Mouse (Mus musculus) embryonic facial prominence, embryonic 13.5 days (tissue): ENCODE data around the gene Fancd2. TPM values are rescaled to one million over a fixed set of nuclear protein-coding genes. Genes with fewer than 3 reads are reported as not detected.
A peak's percentile ranks its signal among the peaks of the same experiment; 100 is the strongest.

Experiments used
- ATAC-seq: fragments of 200-750 bp; cut with Nextera tagmentation; 2 replicates; pipeline ENCODE4 v1.8.0; 2017; ENCODE audit warnings: low read depth; ENCODE audit not compliant: insufficient number of reproducible peaks, insufficient read depth, low FRiP score, low TSS enrichment
- H3K27ac ChIP-seq: fragments of 300-500 bp; sonication (generic); 2 replicates; pipeline ENCODE4 v1.5.1; 2015; ENCODE audit warnings: moderate library complexity, mild to moderate bottlenecking, inconsistent platforms
- H3K27me3 ChIP-seq: fragments of 300-500 bp; sonication (generic); 2 replicates; pipeline ENCODE4 v1.6.1; 2015; ENCODE audit warnings: mild to moderate bottlenecking, inconsistent platforms
- H3K36me3 ChIP-seq: fragments of 300-500 bp; sonication (generic); 2 replicates; pipeline ENCODE4 v1.6.1; 2015; ENCODE audit warnings: mild to moderate bottlenecking, inconsistent platforms
- H3K4me1 ChIP-seq: fragments of 300-500 bp; sonication (generic); 2 replicates; pipeline ENCODE4 v1.6.1; 2015; ENCODE audit warnings: inconsistent platforms
- H3K4me2 ChIP-seq: fragments of 300-500 bp; sonication (generic); 2 replicates; pipeline ENCODE4 v1.6.1; 2015; ENCODE audit warnings: moderate library complexity, mild to moderate bottlenecking, inconsistent platforms
- H3K4me3 ChIP-seq: fragments of 300-500 bp; sonication (generic); 2 replicates; pipeline ENCODE4 v1.5.1; 2015; ENCODE audit warnings: mild to moderate bottlenecking, inconsistent platforms
- H3K9ac ChIP-seq: fragments of 300-500 bp; sonication (generic); 2 replicates; pipeline ENCODE4 v1.6.1; 2015; ENCODE audit warnings: mild to moderate bottlenecking, inconsistent platforms
- H3K9me3 ChIP-seq: fragments of 300-500 bp; sonication (generic); 2 replicates; pipeline ENCODE4 v1.6.1; 2016; ENCODE audit warnings: inconsistent platforms
- WGBS: fragments of 180-500 bp; shearing (Covaris S2); methylation state at CpG from one replicate; pipeline ENCODE4 v1.1.7; 2015; ENCODE audit warnings: mixed read lengths; 5-methylcytosine and 5-hydroxymethylcytosine counted together
- polyA plus RNA-seq: library from polyadenylated mRNA; unstranded; fragments of >200 nt; fragmentation: Nextera tagmentation; extraction: Ambion mirVana; gene quantifications from 2 replicates; pipeline ENCODE4 v1.2.1, GENCODE M21; 2015

Fancd2 gene
- polyA plus RNA-seq, 1 experiment from 2014 or later = 13.6 TPM

DNA sequence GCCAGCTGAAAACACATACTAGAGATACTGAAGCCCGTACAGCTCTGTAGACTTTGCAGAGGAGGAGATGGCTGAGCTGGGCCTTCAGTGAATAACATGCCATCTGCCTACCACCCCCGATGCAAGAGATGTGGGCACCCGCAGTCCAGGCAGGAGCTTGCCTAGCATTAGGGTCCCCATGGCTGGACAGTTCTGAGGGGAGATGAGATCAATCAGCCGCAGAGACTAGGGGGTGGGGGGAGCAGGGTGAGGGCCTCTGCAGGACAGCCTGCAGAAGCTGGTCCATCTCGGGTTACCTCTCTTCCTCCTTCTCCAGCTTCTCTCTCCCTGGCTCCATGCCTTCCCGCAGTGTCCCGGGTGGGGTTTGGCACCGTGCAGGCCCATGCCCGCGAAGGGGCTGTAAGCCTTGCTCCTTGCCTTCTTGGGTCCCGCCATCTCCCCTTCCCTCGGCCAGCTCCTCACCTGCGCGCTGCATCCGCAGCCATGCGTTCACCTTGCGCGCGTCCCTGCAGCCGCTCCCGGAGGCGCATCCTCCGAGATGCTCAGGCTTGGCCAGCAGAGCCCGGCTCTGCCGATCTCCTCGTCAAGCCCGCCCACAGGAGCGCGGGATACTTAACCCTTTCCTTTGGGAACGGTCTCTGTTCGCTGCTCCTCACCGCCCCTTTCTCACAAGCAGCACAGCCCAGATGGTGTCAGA is 29.9 kb upstream of the Fancd2 start, which contains the start of gene Prrt3:
Prrt3 (minus strand) TSS at position 544 of the 697 bp plus-strand sequence.
- H3K4me3 ChIP-seq = peak within 1 kb of the TSS; percentile 56
- H3K36me3 ChIP-seq = no peaks in the 10 kb centered on the region
- ATAC-seq = 0 out of 2 replicates have a peak, but pooled peaks have one; percentile 26
- H3K27me3 ChIP-seq = peaks cover 29% of the 10 kb centered on the region
- WGBS = 2% methylated on average over 32 of the region's 32 CpGs
- no peaks in the 10 kb centered on the region for H3K9me3 ChIP-seq
- H3K4me2 ChIP-seq = peak within 1 kb of the TSS; percentile 79
- H3K4me1 ChIP-seq = peaks cover 9% of the 10 kb centered on the region
- H3K27ac ChIP-seq = no peak within 1 kb of the TSS
- peak within 1 kb of the TSS; percentile 73 for H3K9ac ChIP-seq

GRCm38 (mm10) chr6:113502801-113503200 is 28.7 kb upstream of the Fancd2 start:
- ATAC-seq = no peak
- WGBS = 84% methylated on average over 2 of the region's 2 CpGs
- no peak overlapping the region for H3K27ac ChIP-seq

DNA sequence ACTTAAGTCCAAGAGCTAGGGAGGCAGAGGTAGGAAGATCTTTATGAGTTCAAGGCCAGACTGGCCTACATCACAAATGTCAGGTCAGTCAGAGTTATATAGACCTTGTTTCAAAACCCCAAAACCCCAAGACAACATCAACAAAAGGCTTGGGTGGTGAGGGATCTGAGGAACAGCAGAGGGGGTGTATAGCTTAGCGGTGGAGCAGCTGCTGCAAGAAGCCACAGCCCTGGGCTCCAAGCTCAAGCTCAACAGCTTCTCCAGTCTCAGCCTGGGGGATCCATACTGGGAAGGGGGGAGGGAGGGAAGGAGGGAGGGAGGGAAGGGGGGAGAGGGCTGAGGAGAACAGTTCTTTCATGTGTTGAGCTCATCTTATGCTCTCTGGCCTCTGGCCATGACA is 25.8 kb upstream of the Fancd2 start:
- H3K4me2 ChIP-seq = no peak overlapping the region
- H3K4me1 ChIP-seq = peaks cover 9% of the 10 kb centered on the region
- no peak overlapping the region for H3K9ac ChIP-seq
- no peaks in the 10 kb centered on the region for H3K36me3 ChIP-seq
- H3K4me3 ChIP-seq = no peak overlapping the region
- 75% methylated on average over 1 of the region's 1 CpGs for WGBS
- ATAC-seq = no peak
- no peaks in the 10 kb centered on the region for H3K9me3 ChIP-seq
- peaks cover 18% of the 10 kb centered on the region for H3K27me3 ChIP-seq
- H3K27ac ChIP-seq = no peak overlapping the region

More at GRCm38 (mm10) chr6:113502801-113503200, 28.7 kb upstream of the Fancd2 start:
- H3K27me3 ChIP-seq = peaks cover 26% of the 10 kb centered on the region
- no peak overlapping the region for H3K4me2 ChIP-seq
- no peaks in the 10 kb centered on the region for H3K9me3 ChIP-seq
- no peaks in the 10 kb centered on the region for H3K36me3 ChIP-seq
- peaks cover 9% of the 10 kb centered on the region for H3K4me1 ChIP-seq
- no peak overlapping the region for H3K4me3 ChIP-seq
- H3K9ac ChIP-seq = no peak overlapping the region

- Histone ChIP-seq H3K4me2 (no peak overlapping the region), H3K9ac (no peak overlapping the region), H3K4me3 (no peak overlapping the region), H3K4me1 (no peaks in the 10 kb centered on the region), H3K9me3 (no peaks in the 10 kb centered on the region), H3K36me3 (no peaks in the 10 kb centered on the region), H3K27ac (no peak overlapping the region), H3K27me3 (peaks cover 5% of the 10 kb centered on the region; the same call in 1 of the 2 replicates)
- ATAC-seq = no peak
Observed at GRCm38 (mm10) chr6:113507130-113507529, 24.4 kb upstream of the Fancd2 start.

- H3K27ac ChIP-seq = no peak overlapping the region
- ATAC-seq = no peak
- H3K9ac ChIP-seq = no peak overlapping the region
- 63% methylated on average over 7 of the region's 7 CpGs for WGBS
- H3K27me3 ChIP-seq = no peaks in the 10 kb centered on the region
- no peak overlapping the region for H3K4me3 ChIP-seq
- no peak overlapping the region for H3K4me2 ChIP-seq
- no peaks in the 10 kb centered on the region for H3K9me3 ChIP-seq
- H3K4me1 ChIP-seq = no peaks in the 10 kb centered on the region
- H3K36me3 ChIP-seq = peaks cover 7% of the 10 kb centered on the region
Observed at GRCm38 (mm10) chr6:113508272-113508946, 23.1 kb upstream of the Fancd2 start.

DNA sequence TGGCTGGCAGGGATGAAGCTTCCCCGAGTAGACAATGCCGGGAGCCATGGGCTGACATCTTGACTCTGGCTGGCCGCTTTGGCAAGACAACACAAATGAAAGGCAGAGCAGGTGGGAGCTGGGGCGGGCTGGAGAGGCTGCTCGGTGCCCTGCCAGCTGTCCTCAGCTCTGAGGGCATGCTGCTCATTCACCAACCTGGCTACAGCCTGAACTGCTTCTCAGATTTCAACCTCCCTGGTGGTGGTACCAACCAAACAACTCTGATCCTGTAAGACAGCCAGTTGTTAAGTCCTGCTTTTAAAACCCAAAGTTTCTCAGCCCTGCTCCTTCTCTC is 22.6 kb upstream of the Fancd2 start:
- Histone ChIP-seq H3K9ac (no peak overlapping the region), H3K4me2 (no peak overlapping the region), H3K27ac (no peak overlapping the region), H3K36me3 (peaks cover 12% of the 10 kb centered on the region), H3K27me3 (no peaks in the 10 kb centered on the region), H3K4me3 (no peak overlapping the region), H3K9me3 (no peaks in the 10 kb centered on the region), H3K4me1 (no peaks in the 10 kb centered on the region)
- no peak for ATAC-seq
- WGBS = 39% methylated on average over 5 of the region's 5 CpGs

DNA sequence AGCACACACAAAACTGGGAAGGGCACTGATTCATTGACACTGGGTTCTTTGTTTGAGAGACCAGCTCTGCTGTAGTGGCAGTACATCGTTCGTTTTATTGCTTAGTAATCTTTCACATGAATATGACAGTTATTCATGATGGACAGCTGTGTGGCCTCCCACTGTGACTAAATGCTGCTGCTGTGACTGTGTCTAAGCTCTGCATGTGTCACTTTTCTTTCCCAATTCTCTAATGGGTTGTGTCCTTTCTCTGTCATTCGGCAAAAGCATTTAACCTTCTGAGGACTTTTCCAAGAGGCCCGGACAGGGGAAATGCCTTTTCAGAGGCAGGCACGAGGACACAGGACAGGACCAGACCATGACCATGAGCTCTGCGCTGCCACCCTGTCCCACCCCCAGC is 17.5 kb upstream of the Fancd2 start:
- Histone ChIP-seq H3K9me3 (no peaks in the 10 kb centered on the region), H3K27ac (no peak overlapping the region), H3K27me3 (no peaks in the 10 kb centered on the region), H3K4me1 (no peaks in the 10 kb centered on the region), H3K9ac (no peak overlapping the region), H3K4me2 (no peak overlapping the region), H3K4me3 (no peak overlapping the region), H3K36me3 (peaks cover 62% of the 10 kb centered on the region)
- ATAC-seq = no peak
- 92% methylated on average over 6 of the region's 6 CpGs for WGBS

GRCm38 (mm10) chr6:113514600-113514999 is 16.9 kb upstream of the Fancd2 start:
- H3K27me3 ChIP-seq = no peaks in the 10 kb centered on the region
- H3K27ac ChIP-seq = no peak overlapping the region
- ATAC-seq = no peak
- no peak overlapping the region for H3K4me3 ChIP-seq
- H3K4me2 ChIP-seq = no peak overlapping the region
- H3K36me3 ChIP-seq = peaks cover 69% of the 10 kb centered on the region
- no peaks in the 10 kb centered on the region for H3K4me1 ChIP-seq
- H3K9ac ChIP-seq = no peak overlapping the region
- WGBS = 96% methylated on average over 3 of the region's 3 CpGs
- no peaks in the 10 kb centered on the region for H3K9me3 ChIP-seq

GRCm38 (mm10) chr6:113517434-113518080 is 13.9 kb upstream of the Fancd2 start:
- Histone ChIP-seq H3K27me3 (no peaks in the 10 kb centered on the region), H3K9ac (no peak overlapping the region), H3K4me1 (no peaks in the 10 kb centered on the region), H3K27ac (no peak overlapping the region), H3K4me3 (no peak overlapping the region), H3K36me3 (peaks cover 97% of the 10 kb centered on the region), H3K4me2 (no peak overlapping the region), H3K9me3 (no peaks in the 10 kb centered on the region)
- 96% methylated on average over 8 of the region's 8 CpGs for WGBS
- no peak for ATAC-seq

- H3K27me3 ChIP-seq = no peaks in the 10 kb centered on the region
- no peaks in the 10 kb centered on the region for H3K4me1 ChIP-seq
- 66% methylated on average over 1 of the region's 1 CpGs for WGBS
- H3K36me3 ChIP-seq = peaks cover 72% of the 10 kb centered on the region
- H3K27ac ChIP-seq = no peak overlapping the region
- ATAC-seq = no peak
- H3K9me3 ChIP-seq = no peaks in the 10 kb centered on the region
- no peak overlapping the region for H3K4me3 ChIP-seq
- no peak overlapping the region for H3K4me2 ChIP-seq
- no peak overlapping the region for H3K9ac ChIP-seq
Observed at GRCm38 (mm10) chr6:113522310-113522709, 9.2 kb upstream of the Fancd2 start.

- Histone ChIP-seq H3K27me3 (no peaks in the 10 kb centered on the region), H3K36me3 (peaks cover 61% of the 10 kb centered on the region)
- 90% methylated on average over 8 of the region's 8 CpGs for WGBS
Observed at GRCm38 (mm10) chr6:113523420-113523819, 8.1 kb upstream of the Fancd2 start.

More at GRCm38 (mm10) chr6:113523420-113523819, 8.1 kb upstream of the Fancd2 start:
- no peak overlapping the region for H3K27ac ChIP-seq
- no peak for ATAC-seq
- no peak overlapping the region for H3K9ac ChIP-seq
- no peak overlapping the region for H3K4me2 ChIP-seq
- H3K4me1 ChIP-seq = no peaks in the 10 kb centered on the region
- no peak overlapping the region for H3K4me3 ChIP-seq
- no peaks in the 10 kb centered on the region for H3K9me3 ChIP-seq
